Mouse (Mus musculus) kidney, postnatal 36 days (tissue): ENCODE measurements around the gene Ccdc105.

ENCODE experiments used
- DNase-seq, 2 experiments: peaks; one replicate each; pipeline ENCODE4 v3.0.0; 2021 to 2022; ENCODE audit warnings: mixed read lengths in 2 of 2

The Ccdc105 gene

GRCm38 (mm10) chr10:78752452-78753191, at the start of gene Ccdc105:
TSS of gene Ccdc105 (minus strand) at chr10:78753065.
- peak in 1 of 2 experiments; percentile 22 for DNase-seq

GRCm38 (mm10) chr10:78801449-78801848, 48.6 kb upstream of the Ccdc105 start:
- no peak for DNase-seq

DNA sequence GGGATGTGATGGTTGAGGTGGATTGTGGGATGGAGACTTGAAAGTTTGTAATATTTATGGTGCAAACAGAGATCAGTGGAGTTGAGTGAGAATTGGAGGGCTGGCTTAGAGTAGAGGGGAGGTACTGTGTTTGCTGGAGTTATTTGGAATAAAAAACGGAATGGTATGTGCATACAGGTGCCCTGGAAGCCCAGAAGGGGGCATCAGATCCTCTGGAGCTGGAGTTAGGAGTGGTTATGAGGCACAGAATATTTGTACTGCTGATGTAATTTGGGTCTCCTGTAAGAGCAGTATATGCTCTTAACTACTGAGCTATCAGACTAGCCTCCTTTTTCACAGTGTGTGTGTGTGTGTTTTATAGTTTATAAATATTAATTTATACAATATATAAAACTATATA, 37.7 kb upstream of the Ccdc105 start:
- no peak for DNase-seq

- DNase-seq, result peak; percentile 72 to 78
Observed at GRCm38 (mm10) chr10:78787566-78788087, 34.8 kb upstream of the Ccdc105 start.

DNA sequence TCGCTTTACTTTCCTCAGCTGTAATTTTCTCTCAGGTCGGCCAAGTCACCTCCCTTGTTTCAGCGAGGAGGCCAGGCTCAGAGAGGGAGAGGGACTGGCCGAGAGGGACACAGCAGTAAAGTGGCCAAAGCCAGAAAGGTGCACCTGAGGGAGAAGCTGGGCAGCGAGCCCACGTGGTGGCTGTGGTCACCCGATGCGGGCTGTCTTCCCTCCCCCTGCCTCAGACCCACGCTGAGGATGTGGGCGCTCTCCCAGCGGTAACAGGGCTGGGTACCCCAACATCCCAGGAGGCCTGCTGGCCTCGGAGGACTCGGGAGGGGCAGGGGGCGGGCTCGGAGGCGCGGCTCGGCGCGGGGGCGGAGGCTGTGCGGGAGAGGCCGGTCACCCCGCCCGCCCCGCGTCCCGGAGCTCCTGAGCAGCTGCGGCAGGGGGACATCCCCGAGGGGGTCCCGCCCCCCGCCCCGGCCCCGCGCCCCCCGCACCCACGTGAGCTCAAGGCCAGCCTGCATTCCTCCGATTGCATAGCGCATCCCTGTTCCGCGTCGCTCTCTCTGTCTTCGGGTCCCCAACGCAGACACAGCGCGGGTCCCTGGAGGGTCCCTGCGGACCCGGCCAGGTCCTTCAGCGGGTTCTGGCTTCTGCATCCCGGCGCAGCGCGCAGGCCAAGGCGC, 27.3 kb upstream of the Ccdc105 start, which contains the start of gene Slc1a6:
TSS of gene Slc1a6 (plus strand) at position 516 of the 671 bp plus-strand sequence.
- peak; percentile 1 to 50 for DNase-seq

GRCm38 (mm10) chr10:78779527-78779926, 26.7 kb upstream of the Ccdc105 start:
- DNase-seq, result no peak

GRCm38 (mm10) chr10:78775830-78776229, 23.0 kb upstream of the Ccdc105 start:
- DNase-seq, result no peak

DNA sequence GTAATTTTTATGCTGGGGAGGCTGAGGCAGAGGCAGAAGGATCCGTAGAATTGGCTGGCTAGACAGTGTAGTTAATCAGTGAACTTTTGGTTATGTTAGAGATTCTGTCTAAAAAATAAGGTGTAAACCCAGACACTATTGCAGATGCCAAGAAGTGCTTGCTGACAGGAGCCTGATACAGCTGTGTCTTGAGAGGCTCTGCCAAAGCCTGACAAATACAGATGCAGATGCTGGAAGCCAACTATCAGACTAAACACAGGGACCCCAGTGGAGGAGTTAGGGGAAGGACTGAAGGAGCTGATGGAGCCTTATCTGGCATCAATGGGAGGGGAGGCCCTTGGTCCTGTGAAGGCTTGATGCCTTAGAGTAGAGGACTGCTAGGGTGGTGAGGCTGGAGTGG, 12.7 kb upstream of the Ccdc105 start:
- DNase-seq, result no peak

DNA sequence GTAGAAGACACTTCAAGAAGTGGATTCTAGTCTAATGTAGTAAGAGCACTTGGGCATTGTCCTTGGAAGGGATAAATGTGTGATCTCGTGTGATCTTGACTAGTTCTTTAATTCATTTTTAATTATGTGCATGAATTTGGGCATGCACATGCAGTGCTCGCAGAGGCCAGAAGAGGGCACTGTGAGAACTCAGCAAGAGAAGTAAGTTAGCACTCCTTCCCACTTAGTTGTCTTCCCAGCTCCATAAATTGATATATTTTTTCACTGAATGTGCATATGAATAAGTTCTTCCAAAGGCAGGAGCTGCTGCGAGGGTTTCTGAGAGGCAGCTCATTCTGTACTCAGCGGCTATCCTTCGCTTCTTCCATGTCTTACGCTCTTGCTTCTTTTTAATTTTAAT, 3.2 kb upstream of the Ccdc105 start:
- peak; percentile 52 to 86 for DNase-seq

DNA sequence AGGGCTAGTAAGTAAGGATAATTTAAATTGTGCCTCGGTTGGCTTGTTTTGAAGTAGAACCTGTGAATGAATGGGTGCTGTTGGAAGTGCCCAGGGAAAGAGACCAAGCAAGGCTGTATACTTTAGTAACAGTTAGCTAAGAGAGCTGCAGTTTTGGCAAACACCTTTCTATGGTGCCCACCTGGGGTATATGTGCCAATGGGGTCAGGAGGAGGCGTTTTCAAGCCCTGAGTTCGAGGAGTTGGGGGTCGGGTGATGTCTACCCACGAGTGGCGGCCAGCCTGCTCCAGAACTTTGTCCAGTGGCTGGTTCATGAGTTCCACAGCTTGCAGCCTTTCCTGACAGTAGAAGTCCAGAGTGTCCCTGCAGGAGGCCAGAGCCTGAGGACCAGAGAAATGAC, 3.9 kb downstream of the Ccdc105 start:
- DNase-seq, result no peak

DNA sequence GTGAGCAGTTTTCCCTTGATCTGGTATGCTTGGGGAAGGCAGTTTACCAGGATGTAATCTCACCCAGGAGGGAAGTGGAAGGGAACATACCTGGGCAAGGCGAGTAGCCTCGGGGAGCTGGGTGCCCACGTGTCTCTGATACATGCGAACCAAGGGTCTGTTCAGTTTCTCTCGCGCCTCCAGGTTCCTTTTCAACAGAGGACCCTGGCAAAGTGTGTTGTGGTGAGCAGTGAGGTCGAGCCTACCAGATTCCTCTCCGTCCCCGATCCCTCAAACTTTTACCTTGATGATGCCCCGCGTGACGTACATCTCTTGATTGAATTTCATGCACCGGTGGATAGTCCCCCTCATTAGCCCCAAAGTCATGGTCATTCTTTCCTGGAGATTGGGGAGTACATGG, 4.7 kb downstream of the Ccdc105 start:
- DNase-seq, result no peak

DNA sequence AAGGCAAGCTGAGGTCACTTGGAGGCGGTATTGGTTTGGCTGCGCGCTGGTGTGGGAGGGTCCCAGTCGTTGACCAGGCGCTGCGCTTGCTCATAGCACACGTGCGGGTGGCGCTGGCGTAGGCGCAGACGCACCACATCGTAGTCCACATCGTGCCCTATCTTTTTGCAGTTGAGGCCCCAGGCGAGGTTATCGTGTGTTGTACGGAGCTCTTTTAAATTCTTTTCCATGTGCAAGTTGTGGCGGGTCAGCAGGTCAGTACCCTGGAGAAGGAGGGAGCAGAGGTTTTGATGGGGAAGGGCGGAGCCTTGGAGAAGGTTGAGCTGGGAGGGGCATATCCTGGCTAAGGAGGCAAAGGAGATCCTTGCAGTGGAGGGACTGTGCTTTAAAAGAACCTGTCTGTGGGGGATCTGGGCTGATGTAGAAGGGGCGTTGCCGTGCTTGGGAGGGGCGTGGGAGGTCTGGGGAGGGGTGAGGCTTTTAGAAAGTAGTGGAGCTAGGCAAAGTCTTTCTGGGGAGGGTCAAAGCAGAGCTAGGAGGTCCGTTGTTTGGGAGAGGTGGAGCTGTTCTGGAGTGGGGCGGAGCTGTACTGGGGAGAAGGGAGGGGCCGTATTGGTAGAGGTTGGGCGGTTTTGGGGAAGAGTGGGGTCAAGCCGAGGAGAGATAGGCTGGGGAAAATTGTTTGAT, 5.7 kb downstream of the Ccdc105 start:
- DNase-seq, result peak in 1 of 2 experiments; percentile 2

GRCm38 (mm10) chr10:78745453-78746232, 7.2 kb downstream of the Ccdc105 start:
- peak; percentile 17 to 44 for DNase-seq

GRCm38 (mm10) chr10:78743721-78744120, 9.1 kb downstream of the Ccdc105 start:
- DNase-seq, result no peak

- no peak for DNase-seq
Observed at GRCm38 (mm10) chr10:78739821-78740220, 13.0 kb downstream of the Ccdc105 start.

DNA sequence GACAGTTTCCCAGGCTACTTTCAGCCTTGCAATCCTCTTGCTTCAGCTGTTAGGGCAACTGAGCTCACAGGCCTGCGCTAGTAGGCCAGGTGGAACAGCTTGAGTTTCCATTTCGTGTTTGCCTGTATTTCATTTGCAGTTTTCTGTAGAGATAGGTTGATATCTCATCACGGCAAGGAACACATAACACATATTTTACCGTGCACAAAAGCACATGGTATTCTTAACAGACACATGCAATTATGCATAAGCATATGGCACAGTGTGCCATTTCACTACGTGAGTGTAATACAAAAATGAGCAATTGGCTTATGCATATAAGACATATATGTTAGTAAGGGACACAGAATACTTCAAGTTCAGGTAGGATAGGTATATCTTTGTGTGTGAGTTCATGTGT, 25.0 kb downstream of the Ccdc105 start:
- no peak for DNase-seq

GRCm38 (mm10) chr10:78727035-78727434, 25.8 kb downstream of the Ccdc105 start:
- DNase-seq, result no peak

- DNase-seq, result no peak
Observed at GRCm38 (mm10) chr10:78723416-78723815, 29.4 kb downstream of the Ccdc105 start.

DNA sequence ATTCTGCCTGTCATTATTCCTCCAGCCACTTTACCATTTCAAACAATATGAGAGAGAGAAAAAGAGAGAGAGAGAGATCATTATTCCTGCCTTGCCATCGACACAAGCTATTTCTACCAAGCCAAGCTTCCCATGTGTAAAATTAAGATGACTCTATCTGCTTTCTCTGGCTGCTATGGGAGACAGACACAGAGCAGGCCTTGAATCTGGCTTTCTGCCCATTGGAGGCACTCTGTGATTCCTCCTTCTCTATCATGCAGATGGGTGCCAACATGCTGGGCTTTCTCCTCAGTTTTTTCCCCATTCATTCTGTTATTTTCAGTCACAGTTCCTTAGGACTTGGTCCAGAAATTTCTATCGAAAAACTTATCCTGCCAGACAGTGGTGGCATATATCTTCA, 30.2 kb downstream of the Ccdc105 start:
- DNase-seq, result no peak

DNA sequence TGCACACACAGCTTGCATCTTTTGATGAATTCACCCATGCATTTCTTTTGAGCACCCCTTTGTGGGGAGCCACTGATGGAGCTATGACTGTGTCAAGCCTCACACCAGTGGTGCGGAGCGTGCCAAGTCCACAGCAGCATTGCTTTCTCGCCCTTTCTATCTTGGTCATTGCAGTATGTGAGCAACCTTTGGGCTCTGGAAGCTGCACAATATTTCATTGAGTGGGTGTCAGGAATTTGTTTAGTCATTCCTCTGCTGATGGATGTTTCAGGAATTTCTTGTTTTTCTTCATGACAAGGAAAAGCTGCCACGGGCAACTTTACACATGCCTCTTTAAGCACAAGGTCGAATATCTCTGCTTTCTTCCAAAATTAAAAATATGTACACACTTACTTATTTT, 30.8 kb downstream of the Ccdc105 start:
- no peak for DNase-seq

DNA sequence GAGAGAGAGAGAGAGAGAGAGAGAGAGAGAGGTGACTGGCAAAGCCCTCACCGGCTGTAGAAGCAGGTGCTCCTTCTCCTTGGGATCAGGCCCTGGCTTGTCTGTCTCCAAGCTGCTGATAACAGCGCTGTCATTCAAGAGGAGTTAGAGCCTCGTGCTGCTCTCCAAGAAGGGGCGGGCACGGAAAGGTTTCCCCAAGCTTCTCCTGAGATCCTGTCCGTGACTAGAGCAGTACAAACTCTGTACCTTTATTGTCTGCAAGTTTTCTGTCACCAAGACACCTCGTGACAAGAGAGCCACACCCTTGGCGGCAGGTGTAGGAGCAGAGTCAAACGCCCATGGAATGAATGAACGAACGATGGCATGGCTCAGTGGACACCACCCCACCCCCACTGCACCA, 34.8 kb downstream of the Ccdc105 start, which contains the start of gene Casp14:
TSS of gene Casp14 (minus strand) at position 239 of the 400 bp plus-strand sequence.
- DNase-seq, result no peak

GRCm38 (mm10) chr10:78716231-78716630, 36.6 kb downstream of the Ccdc105 start:
- no peak for DNase-seq

DNA sequence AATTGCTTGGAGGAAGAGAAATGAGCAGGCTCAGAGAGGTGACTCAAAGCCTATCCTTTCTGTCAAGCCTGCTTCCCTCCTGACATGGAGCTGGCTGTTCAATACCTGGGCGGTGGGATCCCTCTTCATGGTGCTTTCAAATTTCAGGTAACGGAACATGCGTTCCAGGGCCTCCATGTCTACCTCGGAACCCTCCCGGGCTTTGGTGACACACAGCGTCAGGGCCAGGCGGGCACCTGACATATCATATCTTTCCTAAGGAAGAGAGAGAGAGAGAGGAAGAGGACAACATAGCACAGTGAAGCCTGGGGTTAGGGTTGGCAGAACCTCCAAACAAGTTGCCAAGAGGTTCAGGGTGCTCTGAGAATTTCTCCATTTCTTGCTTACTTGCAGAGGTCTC, 37.7 kb downstream of the Ccdc105 start:
- no peak for DNase-seq
